Mouse (Mus musculus) forebrain, embryonic 10.5 days (tissue): ENCODE data around the gene Bcan. TPM values are rescaled to one million over a fixed set of nuclear protein-coding genes. Genes with fewer than 3 reads are reported as not detected.

Experiments
- DNase-seq: peaks from one replicate; pipeline ENCODE4 v3.0.0-alpha.2; 2017; ENCODE audit warnings: low spot score; ENCODE audit errors: extremely low spot score
- H3K27ac ChIP-seq: fragments of 300-500 bp; sonication (generic); 2 replicates; pipeline ENCODE4 v1.5.1; 2016; ENCODE audit warnings: mild to moderate bottlenecking
- H3K27me3 ChIP-seq: fragments of 300-500 bp; sonication (generic); 2 replicates; pipeline ENCODE4 v1.6.1; 2016; ENCODE audit warnings: mild to moderate bottlenecking; ENCODE audit not compliant: poor library complexity, severe bottlenecking
- H3K36me3 ChIP-seq: fragments of 300-500 bp; sonication (generic); replicated peaks from 2 replicates; pipeline ENCODE4 v1.6.1; 2016; ENCODE audit warnings: mild to moderate bottlenecking, moderate library complexity
- H3K4me1 ChIP-seq: fragments of 300-500 bp; sonication (generic); 2 replicates; pipeline ENCODE4 v1.6.1; 2016
- H3K4me3 ChIP-seq: fragments of 300-500 bp; sonication (generic); 2 replicates; pipeline ENCODE4 v1.5.1; 2016; ENCODE audit warnings: mild to moderate bottlenecking, moderate library complexity
- H3K9me3 ChIP-seq: fragments of 300-500 bp; sonication (generic); 2 replicates; pipeline ENCODE4 v1.6.1; 2016; ENCODE audit warnings: mild to moderate bottlenecking, moderate library complexity
- WGBS: fragments of 180-500 bp; shearing (Covaris S2); methylation state at CpG from one replicate; pipeline ENCODE4 v1.1.7; 2016; 5-methylcytosine and 5-hydroxymethylcytosine counted together
- polyA plus RNA-seq: library from polyadenylated mRNA; unstranded; fragments of >200 nt; fragmentation: Nextera tagmentation; extraction: Ambion mirVana; gene quantifications from 2 replicates; pipeline ENCODE4 v1.2.1, GENCODE M21; 2016

The Bcan gene
- polyA plus RNA-seq, 1 experiment from 2014 or later = 0.17 TPM

DNA sequence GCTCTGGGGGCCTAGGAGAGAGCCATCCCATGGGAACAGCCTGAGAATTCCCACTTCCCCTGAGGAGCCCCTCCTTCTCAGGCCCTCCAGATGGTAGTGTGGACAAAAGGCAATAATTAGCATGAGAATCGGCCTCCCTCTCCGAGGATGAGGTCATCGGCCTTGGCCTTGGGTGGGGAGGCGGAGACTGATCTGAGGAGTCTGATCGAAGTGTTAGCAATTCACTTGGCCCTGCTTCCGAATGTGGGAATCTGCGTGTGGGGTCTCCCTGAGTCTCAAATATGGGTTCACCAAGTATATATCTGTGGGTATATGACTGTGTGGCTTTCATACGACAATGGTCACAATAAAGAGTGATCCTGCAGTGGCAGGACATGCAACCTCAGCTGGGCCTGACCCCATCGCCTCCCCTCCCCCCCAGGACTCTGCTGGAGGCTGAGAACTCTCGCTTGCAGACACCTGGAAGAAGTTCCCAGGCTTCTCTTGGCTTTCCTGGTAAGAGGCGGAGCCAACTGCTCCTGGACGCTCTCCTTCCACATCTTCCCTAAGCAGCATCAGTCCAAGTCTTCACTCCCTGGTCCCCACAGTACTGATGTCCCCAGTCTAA lies 25.5 kb downstream of the Bcan start:
- WGBS = 9% methylated on average over 12 of the region's 12 CpGs
- Histone ChIP-seq H3K27ac (peak overlapping the region; percentile 97), H3K36me3 (peaks cover 64% of the 10 kb centered on the region), H3K4me1 (peaks cover 81% of the 10 kb centered on the region), H3K9me3 (no peaks in the 10 kb centered on the region), H3K4me3 (peak overlapping the region; percentile 93), H3K27me3 (peaks cover 15% of the 10 kb centered on the region; the same call in 1 of the 2 replicates)
- DNase-seq = peak; percentile 90

DNA sequence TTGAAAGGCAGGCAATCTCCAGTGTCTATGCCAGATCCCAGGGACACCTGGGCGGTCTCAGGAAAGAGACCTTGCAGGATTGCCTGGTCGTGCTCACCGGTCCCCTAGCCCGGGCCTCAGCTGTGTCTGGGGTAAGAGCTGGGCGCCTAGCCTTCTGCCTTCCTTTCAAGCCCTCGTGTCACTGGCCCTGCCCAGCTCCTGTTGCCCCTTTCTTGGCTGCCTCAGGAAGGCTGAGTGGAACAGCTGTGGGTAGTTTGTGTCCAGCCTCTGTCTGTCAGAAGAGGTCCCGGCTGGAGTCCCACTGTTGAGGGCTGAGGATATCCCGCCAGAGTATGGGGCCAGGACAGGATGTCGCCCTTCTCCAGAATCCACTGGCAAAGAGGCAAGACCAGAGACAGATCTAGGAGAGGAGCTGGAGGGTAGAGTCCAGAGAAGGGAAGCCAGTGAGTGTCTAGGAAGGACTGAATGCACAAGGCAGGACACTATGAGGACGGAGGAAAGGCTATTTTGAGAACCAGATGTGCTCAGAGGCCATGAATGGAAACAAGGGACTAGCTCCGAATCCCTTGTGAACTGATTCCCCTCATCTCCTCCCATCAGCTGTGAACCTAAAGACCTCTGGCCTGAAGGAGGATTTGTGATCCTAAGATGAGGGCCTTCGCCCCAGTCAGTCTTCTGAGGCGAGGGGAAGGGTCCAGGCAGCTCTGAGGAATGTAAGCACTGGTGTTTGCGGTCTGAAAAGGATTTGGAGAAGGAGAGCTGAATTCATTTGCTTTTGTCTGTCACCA lies 26.2 kb downstream of the Bcan start:
- H3K27me3 ChIP-seq = peaks cover 15% of the 10 kb centered on the region; the same call in 1 of the 2 replicates
- no peaks in the 10 kb centered on the region for H3K9me3 ChIP-seq
- no peak for DNase-seq
- peaks cover 77% of the 10 kb centered on the region for H3K4me1 ChIP-seq
- H3K27ac ChIP-seq = peak overlapping the region; percentile 97
- H3K36me3 ChIP-seq = peaks cover 57% of the 10 kb centered on the region
- WGBS = 15% methylated on average over 14 of the region's 14 CpGs
- peak overlapping the region; percentile 93 for H3K4me3 ChIP-seq

- 27% methylated on average over 5 of the region's 5 CpGs for WGBS
- DNase-seq = peak; percentile 50
- H3K27me3 ChIP-seq = peaks cover 15% of the 10 kb centered on the region; the same call in 1 of the 2 replicates
- peak overlapping the region; percentile 97 for H3K27ac ChIP-seq
- peak overlapping the region; percentile 93 for H3K4me3 ChIP-seq
- no peaks in the 10 kb centered on the region for H3K9me3 ChIP-seq
- H3K4me1 ChIP-seq = peaks cover 67% of the 10 kb centered on the region
- H3K36me3 ChIP-seq = peaks cover 46% of the 10 kb centered on the region
Measured at GRCm38 (mm10) chr3:87972776-87973175, 27.3 kb downstream of the Bcan start.

DNA sequence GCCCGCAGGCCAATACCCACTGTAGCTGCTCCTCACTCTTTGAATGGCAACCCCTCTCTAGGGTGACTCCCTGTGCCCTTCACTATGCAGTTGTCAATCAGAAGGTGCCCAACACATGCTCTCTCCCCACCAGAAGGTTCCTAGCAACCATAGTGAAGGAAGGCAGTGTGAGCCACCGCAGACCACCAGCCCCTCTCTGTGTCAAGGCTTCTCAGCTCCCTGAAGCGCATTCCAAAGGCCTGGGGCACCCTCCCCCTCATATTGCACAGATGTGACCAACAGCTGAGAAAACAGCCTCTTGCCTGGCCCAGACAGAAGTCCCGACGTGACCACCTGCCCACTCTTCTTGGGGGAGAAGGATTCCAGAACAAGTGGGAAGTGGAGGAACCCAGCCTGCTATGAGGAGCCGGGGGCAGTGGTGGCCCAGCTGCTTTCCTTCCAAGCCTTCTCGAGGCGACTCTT lies 27.8 kb downstream of the Bcan start:
- Histone ChIP-seq H3K4me1 (peaks cover 67% of the 10 kb centered on the region), H3K4me3 (peak overlapping the region; percentile 93), H3K27me3 (peaks cover 15% of the 10 kb centered on the region; the same call in 1 of the 2 replicates), H3K9me3 (no peaks in the 10 kb centered on the region), H3K36me3 (peaks cover 41% of the 10 kb centered on the region), H3K27ac (peak overlapping the region; percentile 97)
- 10% methylated on average over 8 of the region's 8 CpGs for WGBS
- peak; percentile 56 for DNase-seq

DNA sequence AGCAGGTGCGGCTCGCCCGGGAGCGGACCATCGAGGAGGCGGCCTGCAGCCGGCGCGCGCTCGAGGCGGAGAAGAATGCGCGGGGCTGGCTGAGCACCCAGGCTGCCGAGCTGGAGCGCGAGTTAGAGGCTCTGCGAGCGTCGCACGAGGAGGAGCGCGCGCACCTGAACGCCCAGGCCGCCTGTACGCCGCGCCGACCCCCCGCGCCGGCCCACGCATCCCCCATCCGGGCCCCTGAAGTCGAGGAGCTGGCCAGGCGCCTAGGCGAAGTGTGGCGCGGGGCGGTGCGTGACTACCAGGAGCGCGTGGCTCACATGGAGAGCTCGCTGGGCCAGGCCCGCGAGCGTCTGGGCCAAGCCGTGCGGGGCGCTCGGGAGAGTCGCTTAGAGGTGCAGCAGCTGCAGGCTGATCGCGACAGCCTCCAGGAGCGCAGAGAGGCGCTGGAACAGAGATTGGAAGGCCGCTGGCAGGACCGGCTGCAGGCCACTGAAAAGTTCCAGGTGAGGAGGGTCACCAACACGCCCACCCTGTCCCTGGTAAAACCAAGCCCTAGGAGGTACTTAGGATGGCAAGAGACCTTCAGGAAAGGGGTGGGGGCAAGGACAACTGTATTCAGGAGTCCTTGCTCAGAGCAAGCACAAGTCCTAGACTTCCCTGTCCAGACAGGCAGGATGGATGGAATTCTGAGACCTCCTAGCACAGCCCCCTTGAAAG lies 28.4 kb downstream of the Bcan start:
- Histone ChIP-seq H3K4me1 (peaks cover 67% of the 10 kb centered on the region), H3K27ac (peak overlapping the region; percentile 97), H3K4me3 (peak overlapping the region; percentile 93), H3K9me3 (no peaks in the 10 kb centered on the region), H3K27me3 (peaks cover 15% of the 10 kb centered on the region; the same call in 1 of the 2 replicates), H3K36me3 (peaks cover 35% of the 10 kb centered on the region)
- DNase-seq = no peak
- under 1% methylated on average over 60 of the region's 60 CpGs for WGBS

DNA sequence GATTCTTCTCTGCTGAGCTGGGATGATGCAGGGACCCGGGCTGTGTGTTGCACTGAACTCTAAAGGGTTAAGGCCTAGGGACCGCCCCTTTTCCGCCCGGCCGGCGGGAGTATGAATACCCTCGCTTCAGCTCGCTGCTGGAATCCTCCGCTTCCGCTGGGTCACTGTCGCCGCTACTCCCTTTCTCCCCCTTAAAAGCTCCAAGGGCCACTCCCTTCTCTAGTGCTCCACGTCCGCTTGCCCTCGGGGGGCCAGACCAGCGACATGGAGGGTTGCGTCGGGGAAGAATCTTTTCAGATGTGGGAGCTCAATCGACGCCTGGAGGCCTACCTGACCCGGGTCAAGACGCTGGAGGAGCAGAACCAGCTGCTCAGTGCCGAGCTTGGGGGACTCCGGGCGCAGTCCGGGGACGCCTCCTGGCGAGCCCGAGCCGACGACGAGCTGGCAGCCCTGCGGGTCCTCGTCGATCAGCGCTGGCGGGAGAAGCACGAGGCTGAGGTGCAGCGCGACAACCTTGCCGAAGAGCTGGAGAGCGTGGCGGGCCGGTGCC lies 29.0 kb downstream of the Bcan start, which contains the start of gene Nes:
Gene Nes, plus strand, starts transcription at position 140 of the 550 bp plus-strand sequence.
- WGBS = under 1% methylated on average over 44 of the region's 44 CpGs
- peak within 1 kb of the TSS; percentile 97 for H3K27ac ChIP-seq
- H3K36me3 ChIP-seq = peaks cover 29% of the 10 kb centered on the region
- peak within 1 kb of the TSS; percentile 93 for H3K4me3 ChIP-seq
- peak; percentile 94 for DNase-seq
- H3K4me1 ChIP-seq = peaks cover 67% of the 10 kb centered on the region
- peaks cover 15% of the 10 kb centered on the region; the same call in 1 of the 2 replicates for H3K27me3 ChIP-seq
- no peaks in the 10 kb centered on the region for H3K9me3 ChIP-seq

GRCm38 (mm10) chr3:87970184-87970938 lies 29.7 kb downstream of the Bcan start:
- no peaks in the 10 kb centered on the region for H3K9me3 ChIP-seq
- peaks cover 61% of the 10 kb centered on the region for H3K4me1 ChIP-seq
- under 1% methylated on average over 21 of the region's 21 CpGs for WGBS
- peak overlapping the region; percentile 97 for H3K27ac ChIP-seq
- peak; percentile 78 for DNase-seq
- peaks cover 22% of the 10 kb centered on the region for H3K36me3 ChIP-seq
- peak overlapping the region; percentile 93 for H3K4me3 ChIP-seq
- peaks cover 15% of the 10 kb centered on the region; the same call in 1 of the 2 replicates for H3K27me3 ChIP-seq

DNA sequence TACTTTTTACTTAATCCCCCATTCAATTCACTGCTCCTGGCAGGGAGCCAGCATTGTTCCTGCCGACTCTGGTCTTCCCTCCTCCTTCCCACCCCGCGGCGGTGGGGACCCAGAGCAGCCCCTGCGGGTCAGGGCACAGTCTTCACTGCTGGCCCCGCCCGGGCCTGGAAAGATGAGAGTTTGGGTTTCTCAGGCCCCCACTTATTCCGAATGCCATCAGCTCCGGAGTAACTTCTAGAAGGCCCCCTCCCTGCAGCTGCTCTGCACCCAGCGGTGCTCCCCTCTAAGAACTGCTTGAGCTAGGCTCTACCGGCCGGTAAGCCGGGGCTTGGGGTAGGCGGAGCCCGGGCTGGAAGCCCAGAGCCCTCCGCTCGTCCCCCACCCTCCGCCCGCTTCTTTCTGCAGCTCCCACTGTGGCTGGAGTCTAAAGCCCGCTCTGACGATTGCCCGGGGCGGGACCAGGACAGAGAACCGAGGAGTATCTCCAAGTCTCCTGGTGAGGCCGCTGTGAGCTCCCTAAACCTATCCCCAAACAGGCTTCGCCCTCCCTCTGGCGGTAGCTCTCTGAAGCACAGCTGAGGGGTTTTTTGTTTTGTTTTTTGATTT lies 39.3 kb downstream of the Bcan start:
- H3K9me3 ChIP-seq = no peaks in the 10 kb centered on the region
- H3K27ac ChIP-seq = peak overlapping the region; percentile 96
- 0 out of 2 replicates have a peak, but pooled peaks cover 4% of the 10 kb centered on the region for H3K27me3 ChIP-seq
- under 1% methylated on average over 27 of the region's 27 CpGs for WGBS
- peak; percentile 96 for DNase-seq
- peaks cover 55% of the 10 kb centered on the region for H3K4me1 ChIP-seq
- H3K36me3 ChIP-seq = no peaks in the 10 kb centered on the region
- H3K4me3 ChIP-seq = peak overlapping the region; percentile 56

DNA sequence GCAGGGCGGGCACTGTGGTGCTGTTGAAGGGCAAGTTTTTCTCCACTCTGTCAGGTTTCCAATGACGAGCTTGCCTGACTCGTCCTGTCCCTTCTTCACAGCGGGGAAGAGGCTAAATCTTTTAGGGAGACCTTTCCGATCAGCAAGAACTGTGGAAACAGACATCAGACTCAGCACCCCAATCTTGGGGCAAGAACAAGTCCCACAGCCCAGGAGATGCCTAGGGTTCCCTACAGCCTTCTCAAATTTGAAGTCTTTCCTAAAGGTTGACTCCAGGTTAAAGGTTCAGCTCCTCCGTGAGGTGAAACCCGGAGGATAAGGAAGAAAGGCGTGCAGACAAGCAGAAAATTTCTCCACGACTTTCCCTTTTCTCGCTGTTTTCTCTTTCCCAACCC lies 39.8 kb downstream of the Bcan start:
- 3% methylated on average over 10 of the region's 10 CpGs for WGBS
- Histone ChIP-seq H3K9me3 (no peaks in the 10 kb centered on the region), H3K27ac (peak overlapping the region; percentile 96), H3K4me1 (peaks cover 55% of the 10 kb centered on the region), H3K27me3 (0 out of 2 replicates have a peak, but pooled peaks cover 4% of the 10 kb centered on the region), H3K36me3 (peaks cover 2% of the 10 kb centered on the region), H3K4me3 (peak overlapping the region; percentile 56)
- DNase-seq = no peak

DNA sequence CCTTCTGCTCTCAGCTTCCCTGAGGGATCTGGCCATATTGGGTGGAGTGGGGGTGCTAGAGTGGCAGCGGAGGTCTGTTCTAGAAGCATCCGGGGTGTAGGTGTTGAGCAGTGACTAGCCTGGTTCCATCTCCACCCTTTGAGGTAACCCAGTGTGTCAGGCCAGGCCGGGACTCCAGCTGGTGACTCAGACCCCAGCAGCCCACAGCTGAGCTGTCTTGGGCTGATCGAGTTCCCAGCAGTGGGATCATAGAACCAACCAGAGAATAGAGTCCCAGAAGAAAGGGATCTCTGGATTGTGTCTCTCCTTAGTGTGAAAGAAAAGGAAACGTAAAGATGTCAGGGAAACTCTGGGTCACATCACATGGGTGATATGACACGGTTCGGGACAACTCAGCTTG lies 40.7 kb downstream of the Bcan start:
- Histone ChIP-seq H3K4me1 (peaks cover 55% of the 10 kb centered on the region), H3K4me3 (no peak overlapping the region), H3K27ac (peak overlapping the region; percentile 96), H3K36me3 (peaks cover 11% of the 10 kb centered on the region), H3K27me3 (0 out of 2 replicates have a peak, but pooled peaks cover 4% of the 10 kb centered on the region), H3K9me3 (no peaks in the 10 kb centered on the region)
- DNase-seq = no peak
- 59% methylated on average over 7 of the region's 7 CpGs for WGBS

- H3K27me3 ChIP-seq = 0 out of 2 replicates have a peak, but pooled peaks cover 4% of the 10 kb centered on the region
- peak overlapping the region; percentile 96 for H3K27ac ChIP-seq
- H3K4me1 ChIP-seq = peaks cover 55% of the 10 kb centered on the region
Measured at GRCm38 (mm10) chr3:87958967-87959366, 41.1 kb downstream of the Bcan start.

More at GRCm38 (mm10) chr3:87958967-87959366, 41.1 kb downstream of the Bcan start:
- Histone ChIP-seq H3K9me3 (no peaks in the 10 kb centered on the region), H3K4me3 (no peak overlapping the region; the same call in none of the 2 replicates), H3K36me3 (peaks cover 15% of the 10 kb centered on the region)
- WGBS = 26% methylated on average over 1 of the region's 1 CpGs
- no peak for DNase-seq
